Mouse (Mus musculus): ENCODE data around the gene Lama1. TPM values are rescaled to one million over a fixed set of nuclear protein-coding genes. Genes with fewer than 3 reads are reported as not detected.

The Lama1 gene
- not detected for total RNA-seq (2023)

DNA sequence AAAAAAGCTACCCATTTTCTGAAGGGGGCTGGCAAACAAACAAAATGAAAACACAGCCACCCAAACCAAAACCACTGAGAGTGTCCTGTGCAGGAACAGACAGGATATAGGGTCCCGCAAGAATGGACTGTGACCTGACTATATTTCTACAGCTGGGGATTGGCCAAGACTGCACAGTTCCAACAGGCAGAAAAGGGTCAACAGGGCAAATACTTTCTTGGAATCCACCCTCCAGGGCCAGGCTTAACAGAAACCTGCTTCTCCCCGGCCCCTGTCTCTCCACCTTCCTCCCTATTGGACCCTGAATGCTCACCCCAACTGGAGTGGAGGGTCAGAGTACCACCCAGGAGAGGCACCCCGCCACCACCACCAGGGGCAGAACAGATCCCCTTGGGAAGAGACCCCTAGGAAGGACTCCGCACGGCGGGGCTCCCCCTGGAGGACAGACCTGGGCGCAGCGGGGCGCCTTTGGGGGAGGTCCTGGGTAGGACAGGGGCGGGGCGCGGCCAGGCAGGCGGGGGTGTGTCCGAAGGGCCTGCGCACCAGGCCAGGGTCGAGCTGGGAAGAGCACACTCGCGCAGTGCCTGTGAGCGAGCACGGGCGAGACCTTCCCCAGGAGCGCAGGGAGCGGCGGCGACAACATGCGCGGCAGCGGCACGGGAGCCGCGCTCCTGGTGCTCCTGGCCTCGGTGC, at the start of gene Lama1:
Lama1 (plus strand) TSS at position 566 of the 693 bp plus-strand sequence.

Other genes starting within 250 kb of the Lama1 start
- not detected for gene Lrrc30, start 64.5 kb upstream of the Lama1 start, total RNA-seq (2023)